Comparison of ENCODE assay signal across 30 mouse cellular contexts in the genomic region with DNA sequence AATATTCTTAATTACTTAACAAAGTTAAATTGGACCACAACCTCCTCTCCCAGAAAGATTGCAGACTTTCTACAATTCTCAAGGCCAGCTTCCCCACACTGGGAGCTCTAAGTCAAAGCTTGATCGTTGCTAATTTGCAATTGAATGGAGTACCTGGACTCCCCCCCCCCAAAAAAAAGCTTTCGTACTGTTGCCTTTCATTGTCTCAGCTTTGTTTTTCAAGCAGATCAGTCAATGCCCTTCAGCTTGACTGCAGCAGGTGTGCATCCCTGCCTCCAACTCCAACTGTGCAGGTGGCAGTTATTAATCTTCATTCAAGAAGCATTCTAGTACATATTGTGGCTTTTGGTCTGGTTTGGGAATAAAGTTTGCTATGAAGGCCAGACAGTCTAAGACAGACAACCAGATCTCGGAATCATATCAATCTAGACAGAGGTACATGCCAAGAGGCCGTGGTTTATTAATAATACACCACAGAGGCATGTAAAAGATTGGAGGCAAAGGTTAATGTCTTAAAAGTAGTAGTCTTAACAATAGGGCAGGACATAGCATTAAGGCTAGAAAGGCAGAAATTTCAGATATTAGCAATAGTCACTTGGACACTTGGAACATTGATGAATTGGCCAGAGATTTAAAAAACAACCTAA. TPM values are rescaled to one million over a fixed set of nuclear protein-coding genes. Genes with fewer than 3 reads are reported as not detected.
"Had no signal": no experiment of that assay in that cellular context is flagged by ENCODE, and none has a peak within 500 bp of the region (broad histone marks: within the 10 kb centered on the region; RNA-seq: fewer than 3 reads in every experiment).

No protein-coding gene starts in this region.

RNA-seq across cellular contexts. Expression of gene Sult3a2, which starts 9.9 kb away (rescaled TPM):
- total RNA-seq: heart, postnatal 10 days; heart, postnatal 14 days; heart, postnatal 25 days; heart, postnatal 36 days; heart, postnatal 4 days; hematopoietic stem cell, adult 5-6 weeks; hindbrain, postnatal 0 days had no signal
- polyA plus RNA-seq: heart, embryonic 12.5 days; heart, embryonic 13.5 days; heart, embryonic 14.5 days; heart, embryonic 15.5 days; heart, embryonic 16.5 days; heart, postnatal 0 days; hindbrain, embryonic 10.5 days; hindbrain, embryonic 11.5 days; hindbrain, embryonic 12.5 days; hindbrain, embryonic 13.5 days; hindbrain, embryonic 14.5 days; hindbrain, embryonic 15.5 days; hindbrain, embryonic 16.5 days; hindbrain, postnatal 0 days; inflammation-experienced regulatory T-cells, adult 6 months; intestine, embryonic 14.5 days; intestine, embryonic 15.5 days; intestine, embryonic 16.5 days; intestine, postnatal 0 days; kidney, embryonic 14.5 days; kidney, embryonic 15.5 days; kidney, embryonic 16.5 days; kidney, postnatal 0 days; large intestine, adult 2 months had no signal
